Mouse (Mus musculus): ENCODE results near the gene Bola3. TPM values are rescaled to one million over a fixed set of nuclear protein-coding genes. Genes with fewer than 3 reads are reported as not detected.

Bola3 gene
- polyA plus RNA-seq, 1 experiment from 2014 or later, result 155 TPM

Small RNAs within 50 kb of the gene (microRNA-seq; reads per million reads assigned to microRNA genes)
- not detected for gene Mir6374

Other genes with a start within 250 kb of the Bola3 start
- gene Ccdc142, start 247.5 kb upstream of the Bola3 start, polyA plus RNA-seq (2014; fragmentation: Nextera tagmentation; extraction: Ambion mirVana), result 2.0 and 2.9 TPM in 2 replicates
- 2.1 and 2.6 TPM in 2 replicates for gene Gm42688, start 247.5 kb upstream of the Bola3 start, polyA plus RNA-seq (2014; fragmentation: Nextera tagmentation; extraction: Ambion mirVana)
- gene Mrpl53, start 240.1 kb upstream of the Bola3 start, polyA plus RNA-seq (2014; fragmentation: Nextera tagmentation; extraction: Ambion mirVana), result 132 and 136 TPM in 2 replicates
- gene Mogs, start 233.7 kb upstream of the Bola3 start, polyA plus RNA-seq (2014; fragmentation: Nextera tagmentation; extraction: Ambion mirVana), result 39.7 and 60.0 TPM in 2 replicates
- 83.8 and 91.2 TPM in 2 replicates for gene Wbp1, start 227.6 kb upstream of the Bola3 start, polyA plus RNA-seq (2014; fragmentation: Nextera tagmentation; extraction: Ambion mirVana)
- 13.4 and 13.8 TPM in 2 replicates for gene Ino80b, start 223.7 kb upstream of the Bola3 start, polyA plus RNA-seq (2014; fragmentation: Nextera tagmentation; extraction: Ambion mirVana)
- 16.9 and 17.6 TPM in 2 replicates for gene Rtkn, start 213.7 kb upstream of the Bola3 start, polyA plus RNA-seq (2014; fragmentation: Nextera tagmentation; extraction: Ambion mirVana)
- gene Wdr54, start 192.8 kb upstream of the Bola3 start, polyA plus RNA-seq (2014; fragmentation: Nextera tagmentation; extraction: Ambion mirVana), result 4.3 and 6.4 TPM in 2 replicates
- gene 1700003E16Rik, start 192.7 kb upstream of the Bola3 start, polyA plus RNA-seq (2014; fragmentation: Nextera tagmentation; extraction: Ambion mirVana), result 0.47 and 0.83 TPM in 2 replicates
- gene Dctn1, start 183.2 kb upstream of the Bola3 start, polyA plus RNA-seq (2014; fragmentation: Nextera tagmentation; extraction: Ambion mirVana), result 75.3 and 76.0 TPM in 2 replicates
- gene Slc4a5, start 129.3 kb upstream of the Bola3 start, polyA plus RNA-seq (2014; fragmentation: Nextera tagmentation; extraction: Ambion mirVana), result 0.17 and 0.46 TPM in 2 replicates
- 36.0 and 37.4 TPM in 2 replicates for gene Mthfd2, start 23.2 kb upstream of the Bola3 start, polyA plus RNA-seq (2014; fragmentation: Nextera tagmentation; extraction: Ambion mirVana)
- gene Mob1a, start 23.1 kb upstream of the Bola3 start, polyA plus RNA-seq (2014; fragmentation: Nextera tagmentation; extraction: Ambion mirVana), result 74.8 and 76.4 TPM in 2 replicates
- gene Tet3, start 109.9 kb downstream of the Bola3 start, polyA plus RNA-seq (2014; fragmentation: Nextera tagmentation; extraction: Ambion mirVana), result 35.1 and 40.1 TPM in 2 replicates
- gene Dguok, start 157.8 kb downstream of the Bola3 start, polyA plus RNA-seq (2014; fragmentation: Nextera tagmentation; extraction: Ambion mirVana), result 70.0 and 89.6 TPM in 2 replicates
- 1,357 and 1,367 TPM in 2 replicates for gene Actg2, start 187.1 kb downstream of the Bola3 start, polyA plus RNA-seq (2014; fragmentation: Nextera tagmentation; extraction: Ambion mirVana)
- 23.8 and 26.0 TPM in 2 replicates for gene Stambp, start 223.6 kb downstream of the Bola3 start, polyA plus RNA-seq (2014; fragmentation: Nextera tagmentation; extraction: Ambion mirVana)

Data from intestine, embryonic 14.5 days (tissue).